Mouse (Mus musculus) urinary bladder, postnatal 25 days (tissue): ENCODE results near the gene Taf9.

Experiments used
- DNase-seq: peaks from one replicate; pipeline ENCODE4 v3.0.0; 2022; ENCODE audit warnings: low spot score

The Taf9 gene

GRCm38 (mm10) chr13:100670181-100670741 is 18.9 kb downstream of the Taf9 start:
- DNase-seq = no peak

- DNase-seq = no peak
Measured at GRCm38 (mm10) chr13:100675936-100676635, 24.7 kb downstream of the Taf9 start.

- no peak for DNase-seq
Measured at GRCm38 (mm10) chr13:100681615-100682014, 30.2 kb downstream of the Taf9 start.

GRCm38 (mm10) chr13:100682837-100683236 is 31.5 kb downstream of the Taf9 start:
- DNase-seq = no peak

- DNase-seq = no peak
Measured at GRCm38 (mm10) chr13:100684355-100684754, 33.0 kb downstream of the Taf9 start.

- DNase-seq = no peak
Measured at GRCm38 (mm10) chr13:100687513-100687912, 36.1 kb downstream of the Taf9 start.

- no peak for DNase-seq
Measured at GRCm38 (mm10) chr13:100697541-100697940, 46.2 kb downstream of the Taf9 start.

- DNase-seq = no peak
Measured at GRCm38 (mm10) chr13:100698866-100699265, 47.5 kb downstream of the Taf9 start.

GRCm38 (mm10) chr13:100703468-100703867 is 52.1 kb downstream of the Taf9 start:
- no peak for DNase-seq
